Comparison of ENCODE assay signal across 24 mouse cellular contexts in the genomic region with DNA sequence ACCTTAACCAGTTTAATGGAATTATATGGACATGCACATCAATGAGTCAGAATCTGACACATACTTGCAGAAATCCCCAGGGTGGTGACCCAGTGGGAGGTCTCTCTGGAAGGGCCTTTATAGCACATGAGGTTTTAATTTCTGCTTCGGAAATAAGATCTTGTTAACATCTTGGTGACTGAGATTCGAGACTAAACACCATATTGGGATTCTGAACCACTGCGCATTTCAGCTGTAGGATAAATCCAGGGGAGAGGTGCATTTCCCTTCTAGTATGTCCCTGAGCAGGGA. TPM values are rescaled to one million over a fixed set of nuclear protein-coding genes. Genes with fewer than 3 reads are reported as not detected.
DNase-seq lines count a peak whose midpoint lies in the region; ATAC-seq lines count a peak whose summit lies in the region.
"Had no signal": no experiment of that assay in that cellular context is flagged by ENCODE, and none has a peak within 500 bp of the region (broad histone marks: within the 10 kb centered on the region; RNA-seq: fewer than 3 reads in every experiment).

No protein-coding gene starts in this region.

- peaks cover 12% of the 10 kb centered on the region for H3K36me3 ChIP-seq in heart, embryonic 16.5 days (ENCODE audit: control insufficient read depth, insufficient read depth)
- H3K36me3 ChIP-seq: liver, embryonic 13.5 days; lung, embryonic 15.5 days had no signal

- DNase-seq in heart, adult 18-20 months = no peak
- DNase-seq in adipocyte (ENCODE audit: low spot score) = peak; percentile 3
- DNase-seq in forelimb bud, embryonic 11.5 days (ENCODE audit: low read depth, low spot score) = peak; percentile 30
- no peak for DNase-seq in kidney, postnatal 10 days
- no peak for DNase-seq in thymus, postnatal 0 days (ENCODE audit: low spot score)
- DNase-seq in right cerebral cortex, postnatal 4 days = no peak
- DNase-seq: adrenal gland, adult 8-10 months; cerebellum, adult 18-20 months; kidney, adult 2 months; kidney, postnatal 4 days; layer of hippocampus, postnatal 36 days; liver, embryonic 13.5 days; thymus, adult 18-20 months had no signal

- no peaks in the 10 kb centered on the region for H3K9me3 ChIP-seq in heart, embryonic 16.5 days (replicated peaks; ENCODE audit: control insufficient read depth, low read length)
- H3K9me3 ChIP-seq: G1E; liver, embryonic 13.5 days; lung, embryonic 15.5 days had no signal

- WGBS in heart, embryonic 16.5 days = 81% methylated on average over 3 of the region's 3 CpGs

- peak overlapping the region; percentile 54 for H3K4me2 ChIP-seq in heart, embryonic 16.5 days (ENCODE audit: low read depth, low read length)
- H3K4me2 ChIP-seq: liver, embryonic 13.5 days; lung, embryonic 15.5 days had no signal

- ATAC-seq in heart, embryonic 16.5 days (replicated peaks; ENCODE audit: extremely low read depth, insufficient read depth, low FRiP score) = no peak
- ATAC-seq: CD4-positive, CD25-positive, alpha-beta regulatory T cell, adult 4 months; forebrain, embryonic 16.5 days; midbrain, embryonic 16.5 days had no signal

- no peaks in the 10 kb centered on the region for H3K27me3 ChIP-seq in heart, embryonic 16.5 days (ENCODE audit: control insufficient read depth, insufficient read depth, low read length)
- H3K27me3 ChIP-seq: liver, embryonic 13.5 days; lung, embryonic 15.5 days had no signal

- 0 out of 2 replicates have a peak overlapping the region, but pooled peaks have one; percentile 16 for H3K9ac ChIP-seq in heart, embryonic 16.5 days (ENCODE audit: low read length)
- H3K9ac ChIP-seq: liver, embryonic 13.5 days; lung, embryonic 15.5 days had no signal

- no peak overlapping the region for H3K27ac ChIP-seq in heart, embryonic 16.5 days (ENCODE audit: low read length)
- H3K27ac ChIP-seq: liver, embryonic 13.5 days; lung, embryonic 15.5 days; macrophage had no signal

- no peaks in the 10 kb centered on the region; the same call in 1 of the 2 replicates for H3K4me1 ChIP-seq in heart, embryonic 16.5 days (ENCODE audit: control insufficient read depth, insufficient read depth, low read length)
- H3K4me1 ChIP-seq: liver, embryonic 13.5 days; lung, embryonic 15.5 days had no signal

- H3K4me3 ChIP-seq in heart, embryonic 16.5 days (ENCODE audit: low read length) = no peak overlapping the region
- H3K4me3 ChIP-seq: liver, embryonic 13.5 days; lung, embryonic 15.5 days had no signal

RNA-seq across cellular contexts. Expression of a gene that starts 1.9 kb away (rescaled TPM):
- polyA plus RNA-seq in heart, embryonic 16.5 days (2015; fragmentation: Nextera tagmentation; extraction: Ambion mirVana) = 1.4 and 1.5 TPM in 2 replicates
- under 1 TPM; 0.47 to 0.57 TPM for total RNA-seq in heart, adult 18-20 months (2021)
- 0.10 and 0.17 TPM in 2 replicates for polyA plus RNA-seq in thymus, postnatal 0 days (2015; fragmentation: Nextera tagmentation; extraction: Ambion mirVana)
- total RNA-seq: adrenal gland, adult 8-10 months; common myeloid progenitor, adult 5-6 weeks; hematopoietic stem cell, adult 5-6 weeks; layer of hippocampus, postnatal 36 days; left cerebral cortex, postnatal 25 days had no signal
- polyA plus RNA-seq: brain, embryonic 14.5 days; G1E; kidney, adult 2 months; liver, embryonic 13.5 days; macrophage had no signal

Comparison
In these comparisons a context has a peak if more than half of its experiments do, and no peak if none do; other contexts are left out.
1. DNase-seq: peak in adipocyte (single experiment) and forelimb bud, embryonic 11.5 days (single experiment); none in heart, adult 18-20 months (0 of 2), kidney, postnatal 10 days (single experiment), thymus, postnatal 0 days (single experiment) and right cerebral cortex, postnatal 4 days (single experiment).